Mouse (Mus musculus) large intestine, adult 2 months (tissue): Measurements from ENCODE around the gene Apopt1. TPM values are rescaled to one million over a fixed set of nuclear protein-coding genes. Genes with fewer than 3 reads are reported as not detected.

Source experiments
- DNase-seq: peaks from one replicate; pipeline ENCODE4 v3.0.0-alpha.2; 2012; ENCODE audit warnings: low read depth, low spot score
- WGBS: fragments of 180-500 bp; shearing (Covaris S2); methylation state at CpG from one replicate; pipeline ENCODE4 v1.1.7; 2018; 5-methylcytosine and 5-hydroxymethylcytosine counted together
- polyA plus RNA-seq: library from polyadenylated mRNA; depleted of rRNA; stranded (reverse); fragments of >200 nt; gene quantifications from 2 replicates; pipeline ENCODE4 v1.2.3, GENCODE M21; 2012

The Apopt1 gene
- polyA plus RNA-seq, 1 experiment = 21.7 TPM

GRCm38 (mm10) chr12:111760306-111760908, 47.3 kb downstream of the Apopt1 start:
- WGBS = 60% methylated on average over 7 of the region's 7 CpGs
- no peak for DNase-seq

DNA sequence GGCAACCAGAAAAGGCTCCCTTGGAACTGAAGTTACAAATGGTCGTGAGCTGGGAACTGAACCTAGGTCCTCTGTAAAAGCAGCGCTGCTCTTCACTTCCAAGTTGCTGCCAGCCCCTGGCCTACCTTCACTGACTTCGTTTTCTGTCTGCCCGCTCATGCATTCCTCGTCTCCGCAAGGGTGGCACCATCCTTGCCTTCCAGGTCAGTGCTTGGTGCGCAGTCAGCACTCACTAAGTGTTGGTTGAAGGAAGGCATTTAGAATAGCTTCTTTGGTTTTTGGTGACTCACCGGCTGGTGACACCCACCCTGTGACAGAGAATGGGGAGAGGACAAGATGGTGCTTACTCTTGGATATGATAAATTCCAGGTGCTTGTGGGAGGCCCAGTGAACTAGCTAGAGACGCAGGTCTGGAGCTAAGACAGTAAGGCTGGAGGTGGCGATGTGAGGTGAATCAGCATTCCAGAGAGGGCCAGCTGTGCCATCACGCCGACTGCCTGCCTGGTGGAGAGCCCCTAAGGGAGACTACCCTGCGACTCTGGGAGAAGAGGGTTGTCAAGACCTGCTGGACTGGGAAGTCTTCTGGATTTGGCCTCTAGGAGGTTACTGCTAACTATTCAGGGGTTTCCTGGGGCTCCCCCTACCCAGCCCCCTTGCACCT, 49.7 kb downstream of the Apopt1 start:
- DNase-seq = no peak
- 91% methylated on average over 13 of the region's 13 CpGs for WGBS

- no peak for DNase-seq
- 69% methylated on average over 16 of the region's 16 CpGs for whole genome bisulfite sequencing
These were observed 53.5 kb downstream of the Apopt1 start for GRCm38 (mm10) chr12:111766313-111767236.

DNA sequence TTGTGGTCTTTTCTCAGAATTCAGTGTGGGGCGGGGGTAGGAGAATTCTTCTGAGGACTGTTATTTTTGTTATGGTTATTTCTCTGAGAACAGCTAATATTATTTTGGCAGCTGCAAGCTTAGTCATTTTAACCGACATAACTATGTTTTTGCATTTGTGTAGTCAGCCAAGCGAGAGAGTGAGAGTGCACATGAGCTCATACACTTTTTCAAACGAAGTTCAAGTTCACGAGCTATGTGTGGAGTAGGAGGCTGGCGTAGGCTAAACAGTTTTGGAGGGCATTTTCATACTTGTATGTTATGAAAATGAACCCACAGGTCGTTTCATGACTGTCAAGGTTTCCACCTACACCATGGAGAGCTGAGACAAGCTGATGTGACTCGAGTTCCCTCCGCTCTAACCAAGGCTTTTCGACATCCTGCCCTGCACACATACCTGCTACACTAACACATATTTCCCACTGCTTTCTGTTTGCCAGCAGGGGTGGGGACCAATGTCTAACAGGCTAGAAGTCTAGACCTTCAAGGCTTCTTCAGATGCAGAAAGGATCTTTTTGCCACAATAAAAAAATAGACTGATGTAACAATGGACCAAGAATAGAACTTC, 55.4 kb downstream of the Apopt1 start:
- WGBS = 71% methylated on average over 10 of the region's 10 CpGs
- no peak for DNase-seq

- 13% methylated on average over 10 of the region's 10 CpGs for WGBS
- DNase-seq = no peak
These were observed 56.2 kb downstream of the Apopt1 start for GRCm38 (mm10) chr12:111769306-111769705.

DNA sequence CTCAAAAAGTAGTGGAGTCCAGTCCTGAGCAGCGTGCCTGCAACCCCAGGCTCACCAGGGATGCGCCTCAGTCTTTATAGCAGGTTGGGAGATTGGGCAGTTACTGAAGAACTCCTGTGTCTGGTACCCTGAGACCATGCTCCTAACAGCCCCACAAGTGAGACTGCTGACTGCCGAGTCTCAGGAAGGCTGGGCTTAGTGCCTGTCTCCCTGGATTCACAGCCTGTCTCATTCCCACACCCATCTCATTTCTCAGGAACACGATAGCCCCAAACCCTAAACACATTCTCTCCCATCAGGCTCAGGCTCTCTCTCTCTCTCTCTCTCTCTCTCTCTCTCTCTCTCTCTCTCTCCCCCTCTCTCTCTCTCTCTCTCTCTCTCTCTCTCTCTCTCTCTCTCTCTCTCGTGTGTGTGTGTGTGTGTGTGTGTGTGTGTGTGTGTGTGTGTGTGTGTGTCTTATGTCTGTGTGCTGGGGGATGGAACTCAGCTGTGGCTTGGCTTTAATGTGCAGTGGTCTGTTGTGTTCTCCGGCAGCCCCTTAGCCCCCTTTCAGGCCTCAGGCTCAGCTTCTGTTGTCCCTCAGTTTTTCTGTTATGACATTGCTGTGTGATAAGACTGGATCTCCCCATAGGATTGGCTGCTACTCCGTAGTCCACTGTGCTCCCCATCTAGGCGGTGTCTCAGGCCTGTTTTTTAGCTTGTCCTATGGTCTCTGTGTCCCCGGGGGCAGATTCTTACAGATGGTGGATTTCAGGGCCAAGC, 56.9 kb downstream of the Apopt1 start:
- no peak for DNase-seq
- 51% methylated on average over 8 of the region's 9 CpGs for WGBS

GRCm38 (mm10) chr12:111770651-111771050, 57.6 kb downstream of the Apopt1 start:
- no peak for DNase-seq
- 76% methylated on average over 10 of the region's 10 CpGs for WGBS

GRCm38 (mm10) chr12:111774156-111774555, 61.1 kb downstream of the Apopt1 start:
- 81% methylated on average over 16 of the region's 16 CpGs for WGBS
- DNase-seq = no peak

DNA sequence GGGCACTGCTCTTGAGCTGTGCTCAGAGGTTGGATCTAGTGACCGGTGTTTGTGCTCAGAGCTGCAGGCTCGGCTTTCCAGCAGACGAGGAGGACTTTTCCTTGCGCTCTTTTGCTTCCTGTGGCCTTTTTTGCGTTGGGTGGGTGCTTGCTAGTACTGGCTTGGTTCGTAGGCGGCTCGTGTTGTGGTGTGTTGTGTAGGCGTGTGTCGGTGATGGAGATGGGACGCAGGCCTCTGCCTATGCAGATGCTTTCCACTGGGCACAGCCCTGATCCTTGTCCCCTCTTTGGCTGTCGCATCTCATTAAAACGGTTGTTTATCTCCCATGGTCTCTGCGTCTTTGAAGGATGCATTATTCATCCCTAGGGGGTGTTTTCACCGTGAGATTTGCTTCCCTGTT, 61.8 kb downstream of the Apopt1 start:
- WGBS = 88% methylated on average over 15 of the region's 15 CpGs
- DNase-seq = no peak

DNA sequence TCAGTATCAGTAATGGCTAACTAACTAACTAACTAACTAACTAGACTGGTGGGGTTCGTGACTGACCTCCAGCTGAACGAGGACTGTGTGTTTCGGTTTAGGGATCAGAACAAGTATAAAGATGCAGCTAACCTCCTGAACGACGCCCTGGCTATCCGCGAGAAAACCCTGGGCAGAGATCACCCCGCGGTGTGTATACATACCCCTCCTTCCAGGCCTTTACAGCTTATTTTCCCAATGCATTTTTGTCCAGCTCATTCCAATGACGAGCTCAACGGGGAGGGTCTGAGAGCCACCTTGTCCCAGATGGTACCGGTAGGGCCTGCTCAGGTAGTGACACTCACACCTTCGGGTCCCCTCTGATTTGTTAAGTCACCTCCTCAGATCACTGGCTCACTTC, 64.9 kb downstream of the Apopt1 start:
- no peak for DNase-seq
- WGBS = 76% methylated on average over 13 of the region's 13 CpGs

GRCm38 (mm10) chr12:111779544-111779943, 66.5 kb downstream of the Apopt1 start:
- 89% methylated on average over 1 of the region's 1 CpGs for WGBS
- no peak for DNase-seq

- no peak for DNase-seq
These were observed 72.1 kb downstream of the Apopt1 start for GRCm38 (mm10) chr12:111785174-111785573.

GRCm38 (mm10) chr12:111787015-111787414, 74.0 kb downstream of the Apopt1 start:
- 92% methylated on average over 6 of the region's 6 CpGs for WGBS
- no peak for DNase-seq

More at GRCm38 (mm10) chr12:111785174-111785573, 72.1 kb downstream of the Apopt1 start:
- WGBS = 37% methylated on average over 15 of the region's 15 CpGs

DNA sequence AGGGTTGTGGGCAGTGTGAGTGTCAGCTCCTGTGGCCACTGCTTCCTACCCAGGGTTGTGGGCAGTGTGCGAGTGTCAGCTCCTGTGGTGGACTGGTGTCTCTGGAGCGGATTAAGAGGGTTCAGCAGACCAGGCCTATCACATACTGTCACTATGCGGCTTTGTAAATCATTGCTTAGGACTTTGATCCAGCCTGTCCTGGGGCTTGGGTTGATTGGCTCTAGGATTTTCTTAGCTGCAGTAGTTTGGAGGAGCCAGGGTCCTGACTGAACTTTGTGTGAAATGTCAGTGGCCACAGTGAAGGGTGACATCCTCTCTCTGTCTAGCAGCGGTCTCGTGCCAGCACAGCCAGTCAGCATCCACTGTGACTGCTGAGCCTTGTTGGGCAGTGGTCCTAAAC, 77.0 kb downstream of the Apopt1 start:
- DNase-seq = no peak
- 87% methylated on average over 5 of the region's 5 CpGs for WGBS

- WGBS = 81% methylated on average over 7 of the region's 7 CpGs
These were observed 77.6 kb downstream of the Apopt1 start for GRCm38 (mm10) chr12:111790631-111791030.

GRCm38 (mm10) chr12:111791474-111792104, 78.5 kb downstream of the Apopt1 start:
- no peak for DNase-seq
- WGBS = 91% methylated on average over 13 of the region's 13 CpGs

More at GRCm38 (mm10) chr12:111790631-111791030, 77.6 kb downstream of the Apopt1 start:
- DNase-seq = no peak

GRCm38 (mm10) chr12:111794102-111794501, 81.0 kb downstream of the Apopt1 start:
- DNase-seq = no peak
- 38% methylated on average over 22 of the region's 22 CpGs for WGBS

DNA sequence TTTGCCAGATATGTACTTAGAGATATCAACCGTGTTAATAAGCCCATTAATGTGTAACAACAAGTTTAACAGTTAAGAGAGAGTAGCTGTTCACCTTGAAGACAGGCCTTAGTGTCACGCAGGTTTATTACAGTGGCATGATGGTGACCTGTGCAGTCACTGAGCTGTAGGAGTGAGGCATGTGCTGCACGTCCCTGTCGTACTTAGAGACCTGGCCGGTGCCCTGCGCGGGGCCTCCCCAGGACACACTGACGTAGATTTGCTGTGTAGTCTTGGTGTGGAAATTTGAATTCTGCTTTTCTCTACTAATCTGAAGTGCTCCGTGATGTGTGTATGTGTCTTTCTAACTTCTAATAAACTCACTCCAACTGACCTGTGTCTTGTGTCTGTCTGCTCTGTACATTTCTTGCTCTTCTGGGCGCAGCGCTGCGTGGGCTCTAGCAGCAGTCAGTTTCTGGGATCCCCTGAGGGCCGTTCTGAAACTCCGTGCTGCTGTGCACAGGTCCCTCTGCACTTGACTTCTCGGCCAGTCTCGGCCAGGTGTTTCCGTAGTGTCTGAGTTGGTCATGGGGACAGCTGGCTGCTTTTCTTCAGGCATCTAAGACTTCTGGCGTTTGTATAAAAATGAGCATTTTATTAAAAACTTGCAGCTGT, 81.6 kb downstream of the Apopt1 start:
- no peak for DNase-seq
- 86% methylated on average over 18 of the region's 18 CpGs for WGBS
